Mouse (Mus musculus): ENCODE results near the gene Acta2.
"Not testable (repeated sequence)": the region's sequence is repeated elsewhere in the genome, so short reads cannot be mapped to it uniquely, and the experiment has no call there.

Gene Acta2

DNA sequence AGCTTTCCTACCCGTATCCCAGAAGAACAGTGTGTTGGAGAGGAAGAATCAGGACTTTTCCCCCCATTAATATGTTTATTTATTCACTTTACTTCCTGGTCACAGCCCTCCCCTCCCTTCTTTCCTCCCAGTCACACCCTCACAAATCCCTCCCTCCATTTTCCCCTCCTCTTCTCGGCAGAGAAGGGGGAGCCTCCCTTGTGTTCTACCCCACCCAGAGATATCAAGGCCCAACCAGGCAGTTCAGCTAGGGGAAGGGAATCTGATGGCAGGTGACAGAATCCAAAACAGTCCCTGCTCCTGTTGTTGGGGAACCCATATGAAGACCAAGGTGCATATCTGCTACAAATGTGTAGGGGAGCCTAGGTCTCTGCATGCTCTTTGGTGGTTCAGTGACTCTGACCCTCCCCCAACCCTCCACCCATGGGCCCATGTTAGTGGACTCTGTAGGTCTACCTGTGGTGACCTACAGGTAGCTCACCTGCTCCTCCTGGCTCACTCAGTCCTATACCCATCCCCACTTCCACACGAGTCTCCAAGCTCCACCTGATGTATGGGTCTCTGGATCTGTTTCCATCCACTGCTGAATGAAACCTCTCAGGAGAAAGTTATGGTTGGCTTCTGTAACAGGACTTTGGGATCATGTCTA, 34.5 kb downstream of the Acta2 start:
- no peak for DNase-seq (ENCODE audit: low read depth)

DNA sequence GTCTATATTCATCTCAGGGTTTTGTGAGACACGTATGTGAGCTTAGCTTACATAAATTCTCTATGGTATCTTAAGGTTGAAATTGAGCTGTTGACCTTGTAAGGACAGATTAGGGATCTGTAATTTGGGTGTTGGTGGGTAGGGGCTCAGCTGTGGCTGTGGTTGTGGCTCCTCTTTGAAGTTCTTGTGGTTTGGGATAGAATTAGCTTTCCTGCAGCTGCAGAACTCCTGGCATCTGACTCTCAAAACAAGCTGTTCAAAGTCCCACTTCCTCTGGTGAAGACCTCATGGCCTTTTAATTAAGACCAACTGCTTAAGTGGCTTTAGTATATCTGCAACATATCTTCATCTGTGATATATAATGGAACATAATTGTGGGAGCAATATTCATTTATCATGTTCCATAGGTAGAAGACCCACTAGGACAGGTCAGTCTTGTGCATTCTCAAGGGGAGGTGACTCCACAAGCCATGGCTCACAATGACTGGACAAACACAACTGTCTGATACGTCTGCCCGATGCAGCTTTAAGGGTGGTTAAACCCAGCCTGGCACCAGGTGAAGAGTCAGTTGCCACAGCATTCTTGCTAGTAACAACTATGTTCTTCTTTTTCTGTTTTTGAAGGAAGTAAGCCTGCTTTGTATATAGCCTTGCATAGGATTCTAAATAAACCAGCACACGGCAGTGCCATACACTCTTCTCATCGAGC, 36.0 kb downstream of the Acta2 start:
- DNase-seq (ENCODE audit: low read depth) = peak; percentile 10

DNA sequence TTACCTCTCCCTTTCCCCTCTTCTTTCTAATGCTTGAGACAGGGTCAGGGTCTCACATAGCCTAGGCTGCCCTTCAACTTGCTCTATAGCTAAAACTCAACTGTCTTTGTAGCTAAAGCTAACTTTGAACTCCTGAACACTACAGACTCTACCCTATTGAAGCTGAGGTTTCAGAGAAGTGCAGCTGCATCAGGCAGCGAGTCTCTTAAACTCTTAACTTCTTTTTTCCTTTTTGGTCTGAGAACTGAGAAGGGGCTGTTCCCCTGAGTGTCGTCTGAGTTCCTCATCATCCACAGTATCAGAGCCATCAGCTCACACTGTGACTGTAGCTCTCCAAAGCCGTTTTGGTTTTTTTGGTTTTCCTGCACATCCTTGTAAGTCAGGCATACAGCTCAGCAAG, 37.6 kb downstream of the Acta2 start:
- DNase-seq (ENCODE audit: low read depth) = no peak

DNA sequence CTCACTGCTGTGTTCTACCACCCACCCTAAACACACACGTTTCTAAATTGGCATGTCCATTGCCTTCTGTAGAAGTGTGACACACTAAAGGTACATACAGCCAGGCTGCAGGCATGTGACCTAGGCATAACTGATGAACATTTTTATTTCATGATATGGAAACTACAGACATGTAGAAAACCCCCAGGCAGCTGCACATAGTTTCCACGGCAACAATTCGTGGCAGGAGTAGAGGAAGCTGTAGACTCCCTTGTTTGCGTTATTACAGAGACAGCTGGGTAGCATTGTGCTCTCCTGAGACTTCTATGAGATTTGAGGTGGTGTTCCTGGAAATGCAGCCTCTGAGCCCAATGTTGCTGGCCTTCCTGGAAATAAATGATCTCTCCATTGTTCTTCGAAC, 38.4 kb downstream of the Acta2 start:
- DNase-seq (ENCODE audit: low read depth) = peak; percentile 64

DNA sequence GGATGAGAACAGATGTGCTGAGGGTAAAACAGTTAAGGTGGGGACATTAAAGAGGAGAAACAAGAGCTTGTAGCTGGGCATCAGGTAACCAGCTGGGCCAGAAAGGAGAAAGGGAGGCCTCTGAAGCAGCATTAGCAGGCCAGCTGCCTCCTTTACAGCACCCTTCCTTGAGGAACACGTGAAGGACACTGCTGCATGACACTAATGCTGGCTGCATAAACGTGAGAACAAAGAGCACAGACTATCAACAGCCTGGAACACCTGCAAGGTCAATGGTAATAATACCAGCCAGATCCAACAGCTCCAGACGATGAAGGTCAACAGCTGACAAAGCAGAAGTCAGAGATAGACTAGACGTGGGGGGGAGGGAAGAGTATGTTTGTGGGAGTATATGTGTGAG, 41.3 kb downstream of the Acta2 start:
- DNase-seq (ENCODE audit: low read depth) = no peak

DNA sequence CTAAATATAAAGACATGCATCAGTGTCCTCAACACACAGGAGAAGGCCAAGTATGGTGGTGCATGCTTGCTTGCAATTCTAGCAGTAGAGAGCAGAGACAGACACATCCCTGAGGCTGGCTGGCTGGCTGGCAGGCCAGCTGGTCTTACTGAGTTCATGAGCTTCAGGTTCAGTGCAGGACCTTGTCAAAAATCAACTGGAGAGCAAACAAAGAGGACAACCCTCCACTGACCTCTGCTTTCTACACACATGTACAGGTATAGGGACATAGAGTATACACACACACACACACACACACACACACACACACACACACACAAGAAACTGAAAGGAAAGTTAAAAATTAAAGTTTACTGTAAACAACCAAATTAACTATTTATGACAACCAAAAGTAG, 42.1 kb downstream of the Acta2 start:
- no peak for DNase-seq (ENCODE audit: low read depth)

DNA sequence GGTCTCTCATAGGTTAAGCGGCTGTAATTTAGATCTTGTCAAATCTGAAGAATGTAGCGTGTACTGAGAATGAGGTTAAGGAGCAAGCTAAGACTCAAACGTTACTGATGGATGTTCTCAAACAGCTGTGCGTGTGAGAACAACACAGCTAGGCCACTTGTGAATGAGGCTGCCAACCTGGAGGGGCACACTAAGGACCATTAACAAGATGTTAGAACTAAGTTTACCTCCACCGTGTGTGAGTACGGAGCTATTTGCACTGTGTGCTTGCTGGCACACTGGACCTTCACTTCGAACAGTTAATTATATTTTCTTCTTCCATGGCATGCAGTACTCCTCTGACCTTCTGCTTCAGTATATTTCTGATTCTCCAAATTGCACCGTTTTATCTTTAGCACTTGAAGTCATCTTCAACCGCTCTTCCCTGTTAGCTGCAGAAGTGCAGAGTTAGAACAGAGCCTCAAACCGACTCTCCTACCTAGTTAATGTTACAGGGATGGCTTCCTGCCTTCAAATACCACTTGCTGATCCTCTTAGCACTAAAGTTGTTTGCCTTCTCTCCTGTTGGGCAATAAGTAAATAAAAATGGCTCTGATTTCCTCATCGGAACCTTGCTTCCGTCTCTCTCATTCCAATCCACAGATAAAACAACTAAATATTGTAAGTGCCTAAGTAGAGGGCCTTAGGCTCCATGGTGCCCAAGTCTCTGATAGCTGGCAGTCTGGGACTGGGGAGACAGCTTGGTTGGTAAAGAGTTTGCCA, 42.7 kb downstream of the Acta2 start:
- no peak for DNase-seq (ENCODE audit: low read depth)

DNA sequence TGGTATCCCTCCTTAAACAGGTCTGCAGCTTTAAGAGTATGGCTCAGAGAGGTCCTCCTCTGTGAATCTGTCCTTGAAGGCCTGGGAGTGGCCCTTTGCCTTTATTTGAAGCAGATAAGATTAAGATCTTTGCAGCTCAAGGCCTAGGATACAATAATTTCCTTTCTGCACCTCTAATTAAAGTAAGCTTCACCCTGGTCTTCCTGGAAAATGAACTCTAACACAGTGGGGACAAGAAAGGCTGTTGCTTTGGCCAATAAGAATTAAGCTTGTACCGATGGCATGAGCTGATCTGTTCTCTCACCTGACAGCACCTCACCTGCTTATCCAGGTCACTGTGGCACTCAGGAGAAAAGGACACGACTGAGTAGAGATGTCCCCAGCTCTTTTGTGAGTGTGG, 44.5 kb downstream of the Acta2 start:
- DNase-seq (ENCODE audit: low read depth) = no peak

DNA sequence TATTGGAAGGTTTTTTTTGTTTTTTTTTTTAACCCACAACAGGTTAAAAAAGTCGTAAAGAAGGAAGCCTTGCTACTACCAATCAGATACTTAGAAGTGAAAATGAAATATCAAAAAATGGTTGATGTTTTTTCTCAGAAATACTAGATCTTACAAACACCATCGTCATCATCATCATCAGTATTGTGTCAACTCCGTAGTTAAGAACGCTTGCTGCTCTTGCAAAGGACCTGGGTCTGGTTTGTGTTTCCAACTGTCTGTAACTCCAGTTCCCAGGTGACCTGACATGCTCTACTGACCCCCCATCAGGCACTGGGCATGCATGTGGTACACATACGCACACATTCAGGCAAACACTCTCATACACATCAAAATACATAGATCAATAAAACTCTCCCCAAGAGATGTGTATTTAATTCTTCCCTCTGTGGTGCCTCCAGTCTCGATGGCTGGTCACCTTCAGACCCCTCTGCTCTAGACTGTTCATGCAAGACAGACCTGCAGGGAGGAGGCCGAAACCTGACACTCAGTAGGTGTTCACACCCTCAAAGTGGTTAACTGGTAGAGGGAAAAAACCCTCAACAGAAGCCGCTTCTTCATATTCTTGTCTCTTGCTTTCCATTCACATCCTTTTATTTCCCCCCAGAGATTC, 45.3 kb downstream of the Acta2 start:
- peak; percentile 58 for DNase-seq (ENCODE audit: low read depth)

DNA sequence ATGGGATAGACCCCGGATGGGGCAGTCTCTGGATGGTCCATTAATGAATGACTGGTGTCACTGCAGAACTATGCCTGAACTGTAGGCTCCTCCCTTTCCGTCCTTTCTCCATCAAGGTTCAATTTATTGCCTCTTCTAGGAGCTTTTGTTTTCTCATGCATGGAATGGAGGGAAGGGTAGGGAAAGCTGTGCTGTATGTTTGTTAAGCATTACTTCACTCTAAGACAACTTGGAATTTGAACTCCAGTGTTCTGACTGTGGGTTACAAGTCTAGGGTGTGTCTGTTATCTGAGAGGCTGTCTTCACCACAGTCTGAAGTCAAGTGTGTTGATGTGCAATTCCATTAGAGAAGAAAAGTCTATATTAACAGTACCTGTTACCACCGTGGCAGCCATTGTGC, 46.4 kb downstream of the Acta2 start:
- DNase-seq (ENCODE audit: low read depth) = no peak

DNA sequence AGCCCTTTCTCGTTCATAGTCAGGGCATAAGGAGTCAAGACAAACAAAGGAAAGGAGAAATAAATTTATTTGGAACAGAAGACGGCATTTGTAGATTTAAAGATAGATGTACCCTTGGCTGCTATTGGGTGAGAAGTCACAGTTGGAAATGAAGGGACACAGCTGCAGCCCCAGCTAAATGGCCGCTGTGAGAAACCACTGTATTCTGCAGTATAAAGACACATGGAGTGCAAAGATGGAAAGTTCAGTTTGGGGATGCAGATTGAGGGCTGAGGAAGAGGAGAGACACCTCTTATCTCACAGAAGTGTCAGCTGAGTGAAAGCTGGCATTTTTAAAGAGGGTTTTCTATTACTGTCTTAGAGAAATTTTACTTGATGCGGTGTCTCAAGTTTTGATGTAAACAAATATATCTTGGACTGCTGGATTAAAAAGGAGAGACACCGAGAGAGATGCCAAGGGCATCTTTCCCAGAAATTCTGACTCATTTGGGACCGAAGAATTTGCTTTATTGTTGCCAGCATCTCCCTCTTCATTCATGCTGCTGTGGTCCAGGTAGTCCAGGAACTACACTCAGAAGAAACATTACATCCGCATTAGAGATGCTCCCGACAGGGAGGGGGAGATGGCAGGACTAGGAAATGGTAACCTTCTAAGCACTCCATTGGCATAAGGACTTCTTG, 48.5 kb downstream of the Acta2 start:
- DNase-seq (ENCODE audit: low read depth) = no peak

DNA sequence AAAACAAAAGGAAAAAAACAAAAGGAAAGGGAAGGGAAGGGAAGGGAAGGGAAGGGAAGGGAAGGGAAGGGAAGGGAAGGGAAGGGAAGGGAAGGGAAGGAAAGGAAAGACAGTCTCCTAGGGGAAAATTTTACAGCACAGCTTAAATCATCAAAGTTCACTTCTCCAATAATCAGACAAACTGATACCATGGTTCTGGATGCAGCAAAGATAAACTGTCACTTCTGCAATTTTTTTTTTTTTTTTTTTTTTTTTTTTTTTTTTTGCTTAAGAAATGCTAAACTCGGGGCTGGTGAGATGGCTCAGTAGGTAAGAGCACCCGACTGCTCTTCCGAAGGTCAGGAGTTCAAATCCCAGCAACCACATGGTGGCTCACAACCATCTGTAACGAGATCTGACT, 49.3 kb downstream of the Acta2 start:
- DNase-seq (ENCODE audit: low read depth) = not testable (repeated sequence)

DNA sequence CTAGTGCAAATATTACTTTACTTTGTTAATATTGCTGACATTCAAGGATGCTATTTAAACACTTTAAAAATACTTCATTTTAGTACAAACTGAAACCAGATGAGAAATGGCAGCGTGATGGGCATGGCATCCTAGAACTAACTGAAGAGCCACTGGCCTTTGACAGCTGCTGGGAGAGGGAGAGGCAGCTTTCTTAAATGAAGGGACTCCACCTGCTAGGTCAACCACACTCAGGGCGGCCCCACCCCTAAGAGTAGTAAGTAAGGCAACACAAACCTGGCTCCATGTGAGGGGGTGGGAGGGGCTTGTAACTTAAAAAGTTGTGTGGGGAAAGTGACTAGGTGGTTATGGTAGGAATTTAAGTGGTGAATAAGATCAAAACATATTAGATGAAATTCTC, 52.7 kb downstream of the Acta2 start:
- peak; percentile 63 for DNase-seq (ENCODE audit: low read depth)

DNA sequence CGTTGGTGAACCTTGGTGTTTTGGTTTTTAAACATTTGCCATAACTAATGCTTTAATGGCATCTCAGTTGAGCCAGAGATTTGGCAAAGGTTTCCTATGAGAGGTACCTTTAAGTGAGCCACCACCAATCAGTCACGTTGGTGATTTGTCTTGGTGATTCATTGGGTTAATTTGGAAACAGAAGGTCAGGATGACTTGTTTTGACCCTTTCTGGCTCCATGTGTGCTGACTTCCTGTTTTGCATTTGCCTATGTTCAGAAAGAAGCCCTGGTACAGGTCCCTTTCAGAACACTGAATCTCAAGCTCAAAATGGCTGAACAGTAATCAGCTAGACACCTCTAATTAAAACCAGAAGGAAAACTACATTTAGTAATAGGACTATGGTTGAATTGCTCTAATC, 55.9 kb downstream of the Acta2 start:
- DNase-seq (ENCODE audit: low read depth) = peak; percentile 63

DNA sequence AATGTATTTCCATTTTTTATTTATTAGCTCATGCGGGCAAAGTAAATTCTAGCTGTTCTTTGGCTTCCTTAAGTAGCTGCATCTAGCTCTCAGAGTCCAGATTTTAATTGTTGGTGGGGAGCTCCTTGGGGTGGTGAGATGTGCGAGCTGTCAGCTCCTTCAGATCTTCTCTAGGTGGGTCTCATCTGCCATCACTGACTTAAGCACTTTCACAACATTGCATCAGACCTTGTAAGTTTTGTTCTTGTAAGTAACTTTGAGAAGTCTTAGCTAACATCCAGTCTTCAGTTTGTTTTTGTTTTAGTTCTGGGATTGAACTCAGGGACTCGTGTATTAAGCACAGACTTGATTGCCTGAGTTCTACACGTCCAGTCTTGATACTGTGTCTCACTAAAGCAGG, 56.5 kb downstream of the Acta2 start:
- no peak for DNase-seq (ENCODE audit: low read depth)

DNA sequence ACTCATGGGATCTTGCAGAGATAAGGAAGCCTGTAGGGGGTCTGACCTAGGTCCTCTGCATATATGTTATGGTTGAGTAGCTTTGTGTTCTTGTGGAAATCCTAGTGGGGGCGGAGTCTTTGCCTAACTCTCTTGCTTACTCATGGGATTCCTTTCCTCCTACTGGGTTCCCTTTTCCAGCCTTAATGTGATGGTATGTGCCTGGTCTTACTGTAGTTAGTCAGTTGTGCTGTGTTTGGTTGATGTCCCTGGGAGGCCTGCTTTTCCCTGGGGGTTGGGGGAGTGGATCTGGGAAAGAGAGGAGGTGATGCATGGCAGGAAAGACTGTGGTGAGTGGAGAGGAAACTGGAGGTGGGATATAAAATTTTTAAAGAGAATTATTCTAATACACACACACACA, 57.3 kb downstream of the Acta2 start:
- DNase-seq (ENCODE audit: low read depth) = no peak

DNA sequence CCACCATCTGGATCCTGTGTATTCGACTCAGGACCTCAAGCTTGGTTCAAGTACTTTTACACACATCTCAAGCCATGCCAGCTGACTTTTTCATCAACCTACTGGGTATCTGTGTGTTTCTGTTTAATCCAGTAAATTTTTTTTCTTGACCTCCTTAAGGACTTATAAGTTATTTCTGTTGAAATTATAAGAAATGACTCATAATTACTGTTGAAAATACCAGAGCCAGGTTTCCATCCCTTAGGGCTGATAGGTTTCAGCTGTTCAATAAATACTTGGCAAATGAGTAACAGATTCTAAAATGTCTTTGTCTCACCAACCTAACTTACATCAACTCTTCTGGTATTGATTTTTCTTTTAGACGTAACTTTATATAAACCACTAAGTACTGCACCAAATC, 60.4 kb downstream of the Acta2 start:
- DNase-seq (ENCODE audit: low read depth) = peak; percentile 29

DNA sequence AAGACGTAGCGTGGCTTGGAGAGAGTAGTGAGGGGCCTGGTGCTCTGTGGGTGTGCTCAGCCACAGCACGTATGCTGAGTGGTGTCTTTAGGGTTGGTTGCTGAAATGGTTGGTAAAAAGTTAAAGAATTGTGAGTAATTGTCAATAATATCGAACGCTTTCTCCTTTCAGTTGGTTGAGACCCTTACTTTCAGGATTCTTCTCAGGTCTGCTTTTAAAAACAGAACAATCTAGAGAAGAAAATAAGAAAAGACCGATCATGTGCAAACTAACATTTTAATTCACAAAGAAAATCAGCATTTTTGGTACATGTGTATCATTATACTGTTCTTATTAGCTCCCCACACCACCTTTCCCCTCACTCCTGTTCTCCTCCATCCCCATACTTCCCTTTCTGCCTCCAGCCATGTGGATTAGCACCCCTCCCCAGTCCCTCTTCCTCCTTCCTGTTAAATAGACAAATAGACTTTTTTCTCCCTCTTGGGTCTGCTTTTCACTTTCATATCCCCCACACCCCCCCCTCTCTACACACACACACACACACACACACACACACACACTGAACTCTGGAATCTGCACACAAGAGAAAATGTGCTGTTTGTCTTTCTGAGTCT, 61.2 kb downstream of the Acta2 start:
- peak; percentile 52 for DNase-seq (ENCODE audit: low read depth)

DNA sequence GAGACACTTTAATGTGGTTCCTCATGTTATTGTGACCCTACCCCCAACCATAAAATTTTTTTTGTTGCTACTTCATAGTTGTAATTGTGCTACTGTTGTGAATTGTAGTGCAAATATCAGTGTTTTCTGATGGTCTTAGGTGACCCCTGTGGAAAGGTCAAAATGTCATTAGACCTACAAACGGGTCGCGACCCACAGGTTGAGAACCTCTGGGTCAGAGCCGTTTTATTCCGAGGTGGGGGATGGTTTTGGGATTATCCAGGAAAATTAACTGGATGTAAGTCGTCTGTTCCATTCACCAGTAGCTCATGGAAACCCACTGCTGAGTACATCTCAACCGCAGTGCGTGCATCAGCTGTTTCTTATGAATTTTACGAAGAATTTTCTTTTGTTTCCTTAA, 61.7 kb downstream of the Acta2 start:
- no peak for DNase-seq (ENCODE audit: low read depth)

DNA sequence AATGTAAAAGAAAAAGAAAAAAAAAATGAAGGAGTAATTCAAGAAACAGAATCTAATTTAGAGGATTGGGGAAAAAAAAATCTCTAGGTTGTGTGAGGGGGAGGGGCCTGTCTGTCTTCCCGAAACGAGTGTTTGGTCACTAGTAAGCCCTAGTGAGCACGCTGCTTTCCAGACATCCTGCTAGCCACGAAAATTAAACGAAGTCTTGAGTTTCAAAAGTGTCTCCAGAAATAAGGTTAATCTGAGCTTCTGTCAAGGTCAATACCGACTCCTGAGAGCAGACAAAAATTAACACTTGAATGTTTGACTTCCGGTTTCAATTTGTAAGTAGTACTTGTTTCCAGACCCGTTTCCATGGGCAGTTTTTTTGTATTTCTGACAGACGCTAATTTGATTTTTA, 62.2 kb downstream of the Acta2 start:
- DNase-seq (ENCODE audit: low read depth) = peak; percentile 78

DNA sequence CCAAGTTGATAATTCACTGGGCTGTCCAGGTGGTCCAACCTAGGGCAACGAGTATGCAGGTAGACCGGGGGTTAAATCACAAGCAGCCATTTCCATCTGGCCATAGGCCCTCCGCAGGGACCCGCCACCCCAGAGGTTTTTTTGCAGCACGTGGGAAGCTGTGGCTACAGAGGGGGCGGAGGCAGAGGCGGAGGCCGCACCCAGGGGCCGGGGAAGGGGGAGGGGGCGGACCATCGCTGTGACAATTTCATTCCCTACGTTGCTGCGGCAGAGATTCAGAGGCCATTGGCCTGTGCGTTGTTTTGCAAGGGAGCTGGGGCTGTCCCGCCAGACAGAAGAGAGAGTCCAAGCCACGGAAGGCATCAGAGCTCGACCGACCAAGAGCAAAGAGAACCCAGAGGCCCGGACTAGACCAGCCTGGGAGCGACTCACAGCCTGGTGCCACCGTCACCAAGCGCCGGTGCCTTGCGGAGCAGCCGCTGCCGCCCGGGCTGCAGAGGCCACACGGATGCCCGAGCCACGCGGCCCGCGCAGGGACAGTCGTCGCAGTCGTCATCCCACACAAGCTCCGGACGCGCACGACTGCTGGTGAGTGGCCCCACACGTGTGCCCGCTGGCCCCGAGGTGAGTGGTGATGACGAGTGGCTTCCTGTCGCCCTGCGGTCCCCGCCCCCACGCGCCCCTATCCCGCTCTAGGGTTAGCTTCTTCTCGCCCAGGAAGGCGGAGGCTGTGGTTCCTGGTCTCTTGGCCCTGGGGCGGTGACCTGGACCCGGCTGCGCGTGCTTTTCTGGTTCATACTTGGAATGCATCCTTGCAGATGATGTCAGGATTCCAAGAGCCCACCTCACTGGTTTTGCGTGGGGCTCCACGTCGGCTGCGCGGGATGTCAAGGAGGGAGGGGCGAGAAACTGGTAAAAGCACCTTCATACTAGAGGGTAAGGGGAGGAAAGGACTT, 63.1 kb downstream of the Acta2 start, which contains the start of gene Stambpl1:
TSS of gene Stambpl1 (plus strand) at position 222 of the 956 bp plus-strand sequence.
- peak; percentile 93 for DNase-seq (ENCODE audit: low read depth)

Data from induced T-regulatory cell, adult 2 months (primary cell).